Mouse (Mus musculus) thymus, postnatal 10 days (tissue): ENCODE measurements around the gene Rab11fip4.

ENCODE experiments used
- DNase-seq, 2 experiments: peaks; one replicate each; pipeline ENCODE4 v3.0.0; 2021; ENCODE audit warnings: low spot score in 2 of 2

The Rab11fip4 gene

GRCm38 (mm10) chr11:79614880-79615279 lies 23.9 kb downstream of the Rab11fip4 start:
- DNase-seq: peak; percentile 58 to 63

- no peak for DNase-seq
Observed at GRCm38 (mm10) chr11:79615871-79616270, 24.9 kb downstream of the Rab11fip4 start.

- DNase-seq: peak; percentile 49 to 63
Observed at GRCm38 (mm10) chr11:79617991-79618390, 27.0 kb downstream of the Rab11fip4 start.

GRCm38 (mm10) chr11:79623029-79623428 lies 32.0 kb downstream of the Rab11fip4 start:
- DNase-seq: no peak

- DNase-seq: peak in 1 of 2 experiments; percentile 67
Observed at GRCm38 (mm10) chr11:79624801-79625302, 33.8 kb downstream of the Rab11fip4 start.

GRCm38 (mm10) chr11:79628716-79629115 lies 37.7 kb downstream of the Rab11fip4 start:
- no peak for DNase-seq

- no peak for DNase-seq
Observed at GRCm38 (mm10) chr11:79629752-79630374, 38.9 kb downstream of the Rab11fip4 start.

GRCm38 (mm10) chr11:79630521-79630920 lies 39.5 kb downstream of the Rab11fip4 start:
- no peak for DNase-seq

- no peak for DNase-seq
Observed at GRCm38 (mm10) chr11:79633366-79633765, 42.4 kb downstream of the Rab11fip4 start.

GRCm38 (mm10) chr11:79635661-79636449 lies 44.8 kb downstream of the Rab11fip4 start:
- no peak for DNase-seq

- no peak for DNase-seq
Observed at GRCm38 (mm10) chr11:79636481-79636880, 45.5 kb downstream of the Rab11fip4 start.

GRCm38 (mm10) chr11:79638691-79639090 lies 47.7 kb downstream of the Rab11fip4 start:
- DNase-seq: no peak

GRCm38 (mm10) chr11:79640940-79641733 lies 50.1 kb downstream of the Rab11fip4 start:
- peak; percentile 51 to 57 for DNase-seq

- DNase-seq: no peak
Observed at GRCm38 (mm10) chr11:79643730-79644129, 52.7 kb downstream of the Rab11fip4 start.

- no peak for DNase-seq
Observed at GRCm38 (mm10) chr11:79644717-79645191, 53.7 kb downstream of the Rab11fip4 start.

- no peak for DNase-seq
Observed at GRCm38 (mm10) chr11:79646026-79646425, 55.0 kb downstream of the Rab11fip4 start.

- no peak for DNase-seq
Observed at GRCm38 (mm10) chr11:79646467-79647070, 55.6 kb downstream of the Rab11fip4 start.

GRCm38 (mm10) chr11:79647071-79647501 lies 56.1 kb downstream of the Rab11fip4 start:
- no peak for DNase-seq

- DNase-seq: no peak
Observed at GRCm38 (mm10) chr11:79650359-79650835, 59.4 kb downstream of the Rab11fip4 start.

GRCm38 (mm10) chr11:79652257-79652656 lies 61.2 kb downstream of the Rab11fip4 start:
- no peak for DNase-seq

GRCm38 (mm10) chr11:79652921-79653575 lies 62.0 kb downstream of the Rab11fip4 start:
- peak; percentile 46 to 47 for DNase-seq
